Mouse (Mus musculus) heart, postnatal 0 days (tissue): ENCODE data around the gene Ust. TPM values are rescaled to one million over a fixed set of nuclear protein-coding genes. Genes with fewer than 3 reads are reported as not detected.

Source experiments
- ATAC-seq: fragments of 200-750 bp; cut with Nextera tagmentation; 2 replicates; pipeline ENCODE4 v1.8.0; 2017; ENCODE audit warnings: low read depth, moderate number of reproducible peaks, moderate library complexity; ENCODE audit not compliant: insufficient read depth
- DNase-seq: peaks from one replicate; pipeline ENCODE4 v3.0.0-alpha.2; 2016; ENCODE audit warnings: low spot score
- H3K27ac ChIP-seq: fragments of 300-500 bp; sonication (generic); 2 replicates; pipeline ENCODE4 v1.5.1; 2014; ENCODE audit warnings: low read depth, mild to moderate bottlenecking
- H3K27me3 ChIP-seq: fragments of 300-500 bp; sonication (generic); 2 replicates; pipeline ENCODE4 v1.6.1; 2014; ENCODE audit warnings: low read length, mixed read lengths; ENCODE audit not compliant: control insufficient read depth, insufficient read depth
- H3K36me3 ChIP-seq: fragments of 300-500 bp; sonication (generic); replicated peaks from 2 replicates; pipeline ENCODE4 v1.6.1; 2014; ENCODE audit warnings: low read length, mixed read lengths; ENCODE audit not compliant: control insufficient read depth, insufficient read depth
- H3K4me1 ChIP-seq: fragments of 300-500 bp; sonication (generic); 2 replicates; pipeline ENCODE4 v1.6.1; 2014; ENCODE audit warnings: antibody characterized with exemption; ENCODE audit not compliant: control insufficient read depth, insufficient read depth
- H3K4me2 ChIP-seq: fragments of 300-500 bp; sonication (generic); 2 replicates; pipeline ENCODE4 v1.6.1; 2014; ENCODE audit warnings: low read depth, mild to moderate bottlenecking, low read length, moderate library complexity
- H3K4me3 ChIP-seq: fragments of 300-500 bp; sonication (generic); 2 replicates; pipeline ENCODE4 v1.5.1; 2014; ENCODE audit warnings: low read depth, low read length
- H3K9ac ChIP-seq: fragments of 300-500 bp; sonication (generic); replicated peaks from 2 replicates; pipeline ENCODE4 v1.6.1; 2014; ENCODE audit warnings: low read depth, low read length, mixed read lengths
- H3K9me3 ChIP-seq: fragments of 300-500 bp; sonication (generic); replicated peaks from 2 replicates; pipeline ENCODE4 v1.6.1; 2016; ENCODE audit warnings: low read length; ENCODE audit not compliant: control insufficient read depth
- CTCF ChIP-seq: IDR thresholded peaks from 2 replicates; pipeline ENCODE4 v1.5.1; 2016; ENCODE audit warnings: antibody characterized with exemption, control low read depth, low read depth
- EP300 ChIP-seq: IDR thresholded peaks from 2 replicates; pipeline ENCODE4 v1.6.1; 2016; ENCODE audit warnings: antibody characterized with exemption, low read depth
- WGBS: fragments of 180-500 bp; shearing (Covaris S2); extraction: QIAGEN DNeasy Blood & Tissue Kit; methylation state at CpG from one replicate; pipeline ENCODE4 v1.1.7; 2014; 5-methylcytosine and 5-hydroxymethylcytosine counted together
- polyA plus RNA-seq: library from polyadenylated mRNA; unstranded; fragments of >200 nt; fragmentation: Nextera tagmentation; extraction: Ambion mirVana; gene quantifications from 2 replicates; pipeline ENCODE4 v1.2.1, GENCODE M21; 2015
- total RNA-seq: library from RNA; depleted of rRNA; stranded (reverse); fragments of >200 nt; gene quantifications from 2 replicates; pipeline ENCODE4 v1.2.3, GENCODE M21; 2014; ENCODE audit warnings: low replicate concordance

Gene Ust
- total and polyA plus RNA-seq, 2 experiments from 2014 or later: 1.1 to 1.2 TPM

DNA sequence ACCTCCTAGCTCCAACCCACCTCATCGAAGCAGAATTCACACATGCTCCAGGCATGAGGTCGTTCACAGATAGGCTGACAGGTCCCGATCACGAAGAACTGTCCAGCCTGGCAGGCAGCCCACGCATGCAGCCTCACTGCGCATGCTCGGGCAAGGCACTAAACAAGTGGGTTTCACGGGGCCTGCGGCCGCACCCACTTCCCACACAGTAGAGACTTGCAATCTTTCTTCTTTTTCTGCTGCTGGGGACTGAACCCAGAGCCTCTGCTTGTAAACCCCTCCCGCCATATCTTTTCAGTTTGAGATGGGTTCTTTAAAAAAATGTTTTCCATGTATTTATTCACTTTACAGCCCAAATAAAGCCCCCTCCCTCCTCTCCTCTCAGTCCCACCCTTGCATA is 347.1 kb downstream of the Ust start:
- H3K4me2 ChIP-seq: no peak overlapping the region
- TF ChIP-seq CTCF: no peak
- TF ChIP-seq EP300: no peak
- no peaks in the 10 kb centered on the region for H3K27me3 ChIP-seq
- DNase-seq (no peak), ATAC-seq (no peak)
- no peak overlapping the region for H3K9ac ChIP-seq
- 49% methylated on average over 11 of the region's 11 CpGs for WGBS
- no peaks in the 10 kb centered on the region for H3K36me3 ChIP-seq
- no peak overlapping the region for H3K27ac ChIP-seq
- H3K4me3 ChIP-seq: no peak overlapping the region
- H3K4me1 ChIP-seq: no peaks in the 10 kb centered on the region
- 0 out of 2 replicates have a peak, but pooled peaks cover 6% of the 10 kb centered on the region for H3K9me3 ChIP-seq
